Mouse (Mus musculus) midbrain, embryonic 12.5 days (tissue): ENCODE results near the gene Abhd12. TPM values are rescaled to one million over a fixed set of nuclear protein-coding genes. Genes with fewer than 3 reads are reported as not detected.
A peak's percentile ranks its signal among the peaks of the same experiment; 100 is the strongest.

ENCODE experiments used
- ATAC-seq: fragments of 200-750 bp; cut with Nextera tagmentation; 2 replicates; pipeline ENCODE4 v1.8.0; 2017; ENCODE audit warnings: low read depth, moderate TSS enrichment, moderate library complexity; ENCODE audit not compliant: low FRiP score
- H3K27ac ChIP-seq: fragments of 300-500 bp; sonication (generic); replicated peaks from 2 replicates; pipeline ENCODE4 v1.5.1; 2016; ENCODE audit warnings: mild to moderate bottlenecking
- H3K27me3 ChIP-seq: fragments of 300-500 bp; sonication (generic); 2 replicates; pipeline ENCODE4 v1.6.1; 2016; ENCODE audit warnings: mild to moderate bottlenecking
- H3K36me3 ChIP-seq: fragments of 300-500 bp; sonication (generic); 2 replicates; pipeline ENCODE4 v1.6.1; 2016
- H3K4me1 ChIP-seq: fragments of 300-500 bp; sonication (generic); 2 replicates; pipeline ENCODE4 v1.6.1; 2016
- H3K4me2 ChIP-seq: fragments of 300-500 bp; sonication (generic); replicated peaks from 2 replicates; pipeline ENCODE4 v1.6.1; 2016; ENCODE audit warnings: mild to moderate bottlenecking, moderate library complexity
- H3K4me3 ChIP-seq: fragments of 300-500 bp; sonication (generic); 2 replicates; pipeline ENCODE4 v1.5.1; 2016; ENCODE audit warnings: mild to moderate bottlenecking
- H3K9ac ChIP-seq: fragments of 300-500 bp; sonication (generic); replicated peaks from 2 replicates; pipeline ENCODE4 v1.6.1; 2016; ENCODE audit warnings: mild to moderate bottlenecking, moderate library complexity
- H3K9me3 ChIP-seq: fragments of 300-500 bp; sonication (generic); 2 replicates; pipeline ENCODE4 v1.6.1; 2016; ENCODE audit warnings: mild to moderate bottlenecking
- WGBS: fragments of 180-500 bp; shearing (Covaris S2); methylation state at CpG from one replicate; pipeline ENCODE4 v1.1.7; 2016; 5-methylcytosine and 5-hydroxymethylcytosine counted together
- polyA plus RNA-seq: library from polyadenylated mRNA; unstranded; fragments of >200 nt; fragmentation: Nextera tagmentation; extraction: Ambion mirVana; gene quantifications from 2 replicates; pipeline ENCODE4 v1.2.1, GENCODE M21; 2016

Gene Abhd12
- polyA plus RNA-seq, 1 experiment from 2014 or later, result 65.5 TPM

GRCm38 (mm10) chr2:150820720-150821119 is 83.8 kb downstream of the Abhd12 start:
- Histone ChIP-seq H3K36me3 (peaks cover 60% of the 10 kb centered on the region), H3K9me3 (no peaks in the 10 kb centered on the region), H3K4me1 (no peaks in the 10 kb centered on the region), H3K9ac (no peak overlapping the region), H3K4me2 (no peak overlapping the region), H3K4me3 (no peak overlapping the region), H3K27me3 (no peaks in the 10 kb centered on the region), H3K27ac (no peak overlapping the region)
- 94% methylated on average over 8 of the region's 8 CpGs for WGBS
- no peak for ATAC-seq

DNA sequence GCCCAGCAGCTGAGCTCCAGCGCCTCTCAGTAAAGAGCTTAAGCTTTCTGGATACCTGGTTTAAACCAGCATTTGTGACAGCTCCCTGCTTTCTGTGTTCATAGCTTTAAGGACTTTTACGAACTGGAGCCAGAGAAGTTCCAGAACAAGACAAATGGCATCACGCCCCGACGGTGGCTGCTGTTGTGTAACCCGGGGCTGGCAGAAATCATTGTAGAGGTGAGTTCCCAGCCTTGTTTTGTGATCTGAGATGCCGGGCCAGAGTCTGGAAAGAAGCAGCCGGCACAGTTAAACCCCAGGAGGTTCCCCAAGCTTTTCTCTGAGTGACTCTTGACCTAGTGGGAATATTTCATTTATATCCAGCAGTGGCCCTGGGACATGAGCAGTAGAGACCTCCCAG is 85.8 kb downstream of the Abhd12 start:
- H3K4me3 ChIP-seq, result no peak overlapping the region
- H3K9me3 ChIP-seq, result no peaks in the 10 kb centered on the region
- H3K27ac ChIP-seq, result no peak overlapping the region
- H3K36me3 ChIP-seq, result peaks cover 67% of the 10 kb centered on the region
- no peaks in the 10 kb centered on the region for H3K27me3 ChIP-seq
- H3K4me1 ChIP-seq, result no peaks in the 10 kb centered on the region
- H3K4me2 ChIP-seq, result no peak overlapping the region
- no peak for ATAC-seq
- H3K9ac ChIP-seq, result no peak overlapping the region
- 94% methylated on average over 8 of the region's 8 CpGs for WGBS

DNA sequence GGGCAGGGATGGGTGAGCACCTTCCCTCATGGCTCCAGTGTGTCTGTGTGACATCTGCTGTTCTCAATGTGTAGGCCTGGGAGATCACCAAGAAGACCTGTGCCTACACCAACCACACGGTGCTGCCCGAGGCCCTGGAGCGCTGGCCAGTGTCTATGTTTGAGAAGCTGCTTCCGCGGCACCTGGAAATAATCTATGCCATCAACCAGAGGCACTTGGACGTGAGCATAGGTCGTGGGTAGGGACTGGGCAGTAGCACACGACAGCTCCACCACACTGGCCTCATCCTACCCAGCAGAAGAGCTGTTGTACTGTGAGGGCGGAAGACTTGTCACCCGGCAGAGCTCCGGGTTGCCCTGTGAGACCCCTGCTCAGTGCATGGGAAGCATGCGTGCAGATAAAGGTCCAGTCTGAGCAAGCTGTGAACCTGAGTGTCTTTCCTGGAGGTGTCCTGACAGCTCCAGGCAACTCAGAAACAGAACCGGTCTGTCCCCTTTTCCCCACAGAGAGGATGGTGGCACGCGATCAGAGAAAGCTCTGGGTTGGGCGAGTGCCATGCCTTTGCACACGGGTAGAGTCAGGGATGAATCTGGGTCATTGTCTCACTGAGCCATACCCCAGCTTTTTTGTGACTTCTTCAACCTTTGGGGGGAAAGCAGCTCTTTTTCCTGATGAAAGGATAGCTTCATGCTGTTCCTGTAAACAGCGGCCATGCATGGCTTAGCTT is 87.7 kb downstream of the Abhd12 start:
- H3K9me3 ChIP-seq, result no peaks in the 10 kb centered on the region
- H3K36me3 ChIP-seq, result peaks cover 83% of the 10 kb centered on the region
- no peak overlapping the region for H3K9ac ChIP-seq
- no peaks in the 10 kb centered on the region for H3K4me1 ChIP-seq
- H3K27ac ChIP-seq, result no peak overlapping the region
- H3K4me2 ChIP-seq, result no peak overlapping the region
- H3K27me3 ChIP-seq, result no peaks in the 10 kb centered on the region
- H3K4me3 ChIP-seq, result no peak overlapping the region
- 92% methylated on average over 18 of the region's 18 CpGs for WGBS
- ATAC-seq, result no peak

GRCm38 (mm10) chr2:150812816-150813215 is 91.7 kb downstream of the Abhd12 start:
- 89% methylated on average over 6 of the region's 6 CpGs for WGBS
- H3K27ac ChIP-seq, result no peak overlapping the region
- no peak for ATAC-seq
- peaks cover 71% of the 10 kb centered on the region for H3K36me3 ChIP-seq
- H3K27me3 ChIP-seq, result no peaks in the 10 kb centered on the region
- H3K4me2 ChIP-seq, result no peak overlapping the region
- H3K9me3 ChIP-seq, result no peaks in the 10 kb centered on the region
- H3K9ac ChIP-seq, result no peak overlapping the region
- H3K4me1 ChIP-seq, result no peaks in the 10 kb centered on the region
- no peak overlapping the region for H3K4me3 ChIP-seq

DNA sequence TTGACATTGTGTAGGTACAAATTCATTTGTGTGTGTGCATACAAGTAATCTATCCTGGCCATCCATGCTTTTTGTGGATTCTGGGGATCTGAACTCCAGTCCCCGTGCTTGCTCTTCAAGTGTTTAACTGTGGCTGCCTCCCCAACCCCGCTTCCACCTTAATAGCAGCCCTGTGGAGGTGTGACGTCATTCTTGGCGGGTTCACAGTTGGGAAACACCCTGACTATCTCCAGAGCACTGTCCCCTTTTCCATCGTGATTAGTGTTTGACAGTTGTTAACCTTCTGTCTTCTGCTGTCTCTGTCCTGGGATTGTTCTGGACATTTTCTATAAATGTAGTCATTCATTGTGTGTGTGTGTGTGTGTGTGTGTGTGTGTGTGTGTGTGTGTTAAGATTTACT is 93.9 kb downstream of the Abhd12 start:
- no peak for ATAC-seq
- Histone ChIP-seq H3K9me3 (no peaks in the 10 kb centered on the region), H3K4me1 (no peaks in the 10 kb centered on the region), H3K36me3 (peaks cover 70% of the 10 kb centered on the region), H3K27me3 (no peaks in the 10 kb centered on the region), H3K4me2 (no peak overlapping the region), H3K4me3 (no peak overlapping the region), H3K9ac (no peak overlapping the region), H3K27ac (no peak overlapping the region)
- WGBS, result 85% methylated on average over 5 of the region's 5 CpGs

DNA sequence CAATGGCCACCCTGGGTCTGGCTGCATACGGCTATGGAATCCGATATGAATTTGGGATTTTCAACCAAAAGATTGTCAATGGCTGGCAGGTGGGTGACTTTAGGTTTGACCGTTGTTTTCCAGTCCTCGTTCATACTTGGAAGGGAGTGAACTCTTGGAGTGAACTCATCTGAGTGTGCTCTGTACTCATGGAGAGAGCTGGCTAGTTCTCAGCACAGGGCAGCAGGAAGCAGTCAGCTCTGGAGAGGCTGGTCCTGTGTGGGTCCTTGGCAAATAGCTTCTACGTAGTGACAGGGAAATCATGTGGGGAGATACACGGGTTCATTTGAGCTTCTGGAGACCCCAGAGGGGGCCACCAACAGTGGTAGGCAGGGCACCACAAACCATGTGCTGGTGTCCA is 95.7 kb downstream of the Abhd12 start:
- Histone ChIP-seq H3K36me3 (peaks cover 66% of the 10 kb centered on the region), H3K27me3 (no peaks in the 10 kb centered on the region), H3K9me3 (no peaks in the 10 kb centered on the region), H3K9ac (no peak overlapping the region), H3K4me2 (no peak overlapping the region), H3K4me1 (no peaks in the 10 kb centered on the region), H3K4me3 (no peak overlapping the region), H3K27ac (no peak overlapping the region)
- no peak for ATAC-seq
- 94% methylated on average over 6 of the region's 6 CpGs for WGBS

- Histone ChIP-seq H3K9me3 (no peaks in the 10 kb centered on the region), H3K4me1 (no peaks in the 10 kb centered on the region), H3K36me3 (peaks cover 62% of the 10 kb centered on the region), H3K4me3 (no peak overlapping the region), H3K9ac (no peak overlapping the region), H3K4me2 (no peak overlapping the region), H3K27me3 (no peaks in the 10 kb centered on the region), H3K27ac (no peak overlapping the region)
- 86% methylated on average over 6 of the region's 6 CpGs for WGBS
- ATAC-seq, result no peak
Measured at GRCm38 (mm10) chr2:150808381-150808780, 96.2 kb downstream of the Abhd12 start.

DNA sequence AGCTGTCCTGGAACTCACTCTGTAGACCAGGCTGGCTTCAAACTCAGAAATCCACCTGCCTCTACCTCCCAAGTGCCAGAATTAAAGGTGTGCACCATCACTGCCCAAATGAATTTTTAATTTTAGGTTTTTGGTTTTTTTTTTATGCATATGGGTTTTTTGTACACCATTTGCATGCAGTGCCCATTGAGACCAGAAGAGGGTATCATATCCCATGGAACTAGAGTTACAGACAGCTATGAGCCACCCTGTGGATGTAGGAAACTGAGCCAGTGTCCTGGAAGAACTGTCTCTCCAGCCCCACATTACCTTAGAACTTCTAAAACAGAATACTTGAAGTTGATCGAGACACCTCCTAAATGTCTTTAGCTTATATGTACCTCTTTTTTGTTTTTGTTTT is 101.5 kb downstream of the Abhd12 start:
- no peaks in the 10 kb centered on the region for H3K27me3 ChIP-seq
- 93% methylated on average over 1 of the region's 1 CpGs for WGBS
- peaks cover 51% of the 10 kb centered on the region for H3K36me3 ChIP-seq
- H3K9ac ChIP-seq, result no peak overlapping the region
- H3K4me1 ChIP-seq, result no peaks in the 10 kb centered on the region
- no peak overlapping the region for H3K4me3 ChIP-seq
- ATAC-seq, result no peak
- H3K27ac ChIP-seq, result no peak overlapping the region
- H3K4me2 ChIP-seq, result no peak overlapping the region
- no peaks in the 10 kb centered on the region for H3K9me3 ChIP-seq

GRCm38 (mm10) chr2:150800616-150801015 is 103.9 kb downstream of the Abhd12 start:
- no peak overlapping the region for H3K4me3 ChIP-seq
- 96% methylated on average over 5 of the region's 5 CpGs for WGBS
- H3K4me1 ChIP-seq, result no peaks in the 10 kb centered on the region
- peaks cover 46% of the 10 kb centered on the region for H3K36me3 ChIP-seq
- H3K27me3 ChIP-seq, result no peaks in the 10 kb centered on the region
- ATAC-seq, result 0 out of 2 replicates have a peak, but pooled peaks have one; percentile 12
- H3K9me3 ChIP-seq, result no peaks in the 10 kb centered on the region
- H3K4me2 ChIP-seq, result no peak overlapping the region
- H3K9ac ChIP-seq, result no peak overlapping the region
- H3K27ac ChIP-seq, result no peak overlapping the region

DNA sequence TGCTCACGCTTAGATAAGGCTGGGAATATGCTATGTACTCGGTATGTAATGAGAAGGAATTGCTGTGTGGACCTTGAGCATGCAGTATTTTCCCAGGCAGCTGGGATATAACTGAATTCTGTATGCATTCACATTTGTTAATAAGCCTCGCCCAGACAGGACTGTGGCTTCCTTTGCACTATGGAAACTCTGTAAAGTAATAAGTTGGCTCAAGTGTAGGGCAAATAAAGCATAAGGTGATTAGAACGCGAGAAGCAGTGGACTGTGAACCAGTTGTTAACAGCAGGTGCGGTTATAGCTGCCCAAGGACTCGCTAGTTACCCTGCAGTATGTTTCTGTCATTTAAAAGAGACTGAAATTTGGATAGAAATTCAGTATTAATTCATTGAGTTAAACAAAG is 106.5 kb downstream of the Abhd12 start:
- H3K9me3 ChIP-seq, result no peaks in the 10 kb centered on the region
- peaks cover 42% of the 10 kb centered on the region for H3K36me3 ChIP-seq
- no peaks in the 10 kb centered on the region for H3K4me1 ChIP-seq
- ATAC-seq, result no peak
- H3K27me3 ChIP-seq, result no peaks in the 10 kb centered on the region
- no peak overlapping the region for H3K4me3 ChIP-seq
- WGBS, result 88% methylated on average over 7 of the region's 7 CpGs
- no peak overlapping the region for H3K9ac ChIP-seq
- no peak overlapping the region for H3K27ac ChIP-seq
- no peak overlapping the region for H3K4me2 ChIP-seq

GRCm38 (mm10) chr2:150793320-150793719 is 111.2 kb downstream of the Abhd12 start:
- H3K4me1 ChIP-seq, result peaks cover 4% of the 10 kb centered on the region; the same call in 1 of the 2 replicates
- no peak overlapping the region for H3K27ac ChIP-seq
- no peaks in the 10 kb centered on the region for H3K27me3 ChIP-seq
- no peaks in the 10 kb centered on the region for H3K9me3 ChIP-seq
- peaks cover 30% of the 10 kb centered on the region for H3K36me3 ChIP-seq
- ATAC-seq, result no peak
- H3K9ac ChIP-seq, result no peak overlapping the region
- 84% methylated on average over 4 of the region's 4 CpGs for WGBS
- no peak overlapping the region for H3K4me3 ChIP-seq
- no peak overlapping the region for H3K4me2 ChIP-seq

DNA sequence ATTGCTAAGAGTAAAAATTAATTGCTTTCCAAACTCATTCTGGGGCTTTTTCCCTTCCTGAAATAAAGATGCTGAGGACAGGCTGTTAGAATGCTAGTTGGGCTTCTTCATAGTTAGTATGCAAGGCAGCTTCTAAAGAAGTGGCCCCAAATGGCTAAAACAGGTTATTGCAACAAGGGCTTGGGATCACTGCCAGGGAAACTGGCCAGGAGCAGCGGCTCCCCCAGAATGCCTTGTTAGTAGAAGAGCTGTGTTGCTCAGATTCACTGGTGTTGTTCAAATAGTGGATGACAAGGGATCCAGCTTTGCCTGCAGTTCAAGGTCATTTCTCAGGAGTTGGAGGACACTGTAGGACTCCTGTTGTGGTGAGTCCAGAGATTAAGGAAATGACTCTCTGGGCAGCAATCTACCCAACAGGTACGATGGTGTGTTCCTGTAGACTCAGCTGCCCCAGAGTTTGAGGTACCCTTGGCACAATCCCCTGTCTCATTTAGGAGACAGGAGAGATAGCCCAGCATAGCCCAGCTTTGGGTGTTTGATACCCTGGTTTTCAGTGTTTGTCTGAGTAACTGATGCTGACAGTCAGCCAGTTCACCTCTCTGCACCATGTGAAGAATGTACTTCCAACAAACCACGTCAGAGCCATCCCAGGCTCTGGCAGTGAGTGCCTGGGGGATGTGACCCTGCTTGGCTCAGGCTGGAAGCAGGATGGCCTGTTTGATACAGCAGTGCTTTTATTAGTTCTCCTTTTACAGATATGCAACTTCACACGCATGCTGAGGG is 115.6 kb downstream of the Abhd12 start:
- Histone ChIP-seq H3K27ac (no peak overlapping the region), H3K4me2 (0 out of 2 replicates have a peak overlapping the region, but pooled peaks have one; percentile 2), H3K4me1 (peaks cover 17% of the 10 kb centered on the region), H3K27me3 (peaks cover 8% of the 10 kb centered on the region), H3K36me3 (0 out of 2 replicates have a peak, but pooled peaks cover 9% of the 10 kb centered on the region), H3K9ac (peak overlapping the region; percentile 24; the same call in 1 of the 2 replicates), H3K9me3 (no peaks in the 10 kb centered on the region), H3K4me3 (no peak overlapping the region)
- ATAC-seq, result no peak
- 69% methylated on average over 4 of the region's 4 CpGs for WGBS
